Mouse (Mus musculus): ENCODE data around the gene Kazn. TPM values are rescaled to one million over a fixed set of nuclear protein-coding genes. Genes with fewer than 3 reads are reported as not detected.

Kazn gene
- total and polyA plus RNA-seq, 3 experiments = 1.3 to 9.7 (median 4.2) TPM

GRCm38 (mm10) chr4:142077572-142078271, 161.5 kb downstream of the Kazn start:
- H3K27ac ChIP-seq (ENCODE audit: insufficient read depth, low read depth) = no peak overlapping the region
- H3K9me3 ChIP-seq (replicated peaks; ENCODE audit: low read length) = no peaks in the 10 kb centered on the region
- dilution Hi-C loops (cut with MboI; ENCODE audit: extremely low pct_ligation_motif_present, extremely low pct_unique_long_range_greater_than_20kb, low sequenced_read_pairs) = no loop called here

GRCm38 (mm10) chr4:142076883-142077282, 162.3 kb downstream of the Kazn start:
- Histone ChIP-seq H3K27me3 (replicated peaks) (peaks cover 6% of the 10 kb centered on the region), H3K4me2 (ENCODE audit: insufficient read depth, low read depth, poor library complexity, severe bottlenecking) (peak overlapping the region; percentile 17; the same call in 1 of the 2 replicates), H3K4me3 (replicated peaks in 1 of 3; ENCODE audit: low read depth in 2 of 3, low read length in 2 of 3, poor library complexity in 1 of 3) (no peak overlapping the region), H3K27ac (ENCODE audit: insufficient read depth, low read depth) (no peak overlapping the region), H3K4me1 (ENCODE audit: control insufficient read depth in 1 of 2, insufficient read depth in 2 of 2) (peaks cover 34 to 85% of the 10 kb centered on the region in 2 experiments), H3K9me3 (replicated peaks; ENCODE audit: low read length) (no peaks in the 10 kb centered on the region), H3K36me3 (replicated peaks in 1 of 2; ENCODE audit: control insufficient read depth in 1 of 2, insufficient read depth in 1 of 2, low read length in 1 of 2) (no peaks in the 10 kb centered on the region), H3K79me2 (replicated peaks; ENCODE audit: control insufficient read depth, extremely low read depth, insufficient read depth, poor library complexity, severe bottlenecking) (no peaks in the 10 kb centered on the region), H3K9ac (ENCODE audit: insufficient read depth, low read depth) (no peak overlapping the region)
- in situ Hi-C loops (cut with MboI; ENCODE audit: low pct_ligation_motif_present, low pct_unique_long_range_greater_than_20kb, low sequenced_read_pairs) (loop anchor here (5.0 to 25.0 kb wide), 3 partner anchors 60 to 665 kb away; partner anchors contain the start of genes Clcnkb, Fhad1 and Hspb7), dilution Hi-C loops (cut with MboI; ENCODE audit: extremely low pct_ligation_motif_present, extremely low pct_unique_long_range_greater_than_20kb, low sequenced_read_pairs) (no loop called here)
- TF ChIP-seq SIN3A (IDR thresholded peaks at IDR 0.05; ENCODE audit: low read length) (no peak), EP300 (IDR thresholded peaks at IDR 0.05; ENCODE audit: low read length) (no peak), E2F4 (IDR thresholded peaks at IDR 0.05; ENCODE audit: insufficient replicate concordance, low read depth, low read length) (no peak), CHD2 (IDR thresholded peaks at IDR 0.05; ENCODE audit: low read length) (no peak)
- peak; percentile 51 for DNase-seq (ENCODE audit: extremely low read depth)

More at GRCm38 (mm10) chr4:142077572-142078271, 161.5 kb downstream of the Kazn start:
- peaks cover 14% of the 10 kb centered on the region for H3K27me3 ChIP-seq (replicated peaks)
- no peaks in the 10 kb centered on the region for H3K36me3 ChIP-seq (replicated peaks in 1 of 2; ENCODE audit: control insufficient read depth in 1 of 2, insufficient read depth in 1 of 2, low read length in 1 of 2)
- H3K79me2 ChIP-seq (replicated peaks; ENCODE audit: control insufficient read depth, extremely low read depth, insufficient read depth, poor library complexity, severe bottlenecking) = no peaks in the 10 kb centered on the region
- DNase-seq (ENCODE audit: extremely low read depth) = peak; percentile 90
- peaks cover 34 to 90% of the 10 kb centered on the region in 2 experiments for H3K4me1 ChIP-seq (ENCODE audit: control insufficient read depth in 1 of 2, insufficient read depth in 2 of 2)
- H3K9ac ChIP-seq (ENCODE audit: insufficient read depth, low read depth) = no peak overlapping the region
- H3K4me2 ChIP-seq (ENCODE audit: insufficient read depth, low read depth, poor library complexity, severe bottlenecking) = peak overlapping the region; percentile 37
- TF ChIP-seq RCOR1 (conservative IDR thresholded peaks at IDR 0.05; ENCODE audit: low read depth, low read length) (no peak), EP300 (IDR thresholded peaks at IDR 0.05; ENCODE audit: low read length) (0 out of 2 replicates have a peak, but pooled peaks have one; percentile 37), ZNF384 (IDR thresholded peaks at IDR 0.05; ENCODE audit: low read depth, low read length) (peak; percentile 96), ZKSCAN1 (IDR thresholded peaks at IDR 0.05; ENCODE audit: borderline replicate concordance, low read depth, low read length) (no peak), NELFE (IDR thresholded peaks at IDR 0.05; ENCODE audit: low read depth, low read length) (no peak), USF1 (IDR thresholded peaks at IDR 0.05; ENCODE audit: low read depth, low read length) (no peak), KAT2A (IDR thresholded peaks at IDR 0.05; ENCODE audit: insufficient replicate concordance, low read length) (no peak), CHD1 (IDR thresholded peaks at IDR 0.05; ENCODE audit: low read depth, low read length) (no peak), JUN (IDR thresholded peaks at IDR 0.05; ENCODE audit: insufficient read depth, low read depth, low read length) (no peak), POLR2A (IDR thresholded peaks at IDR 0.05; ENCODE audit: low read depth, low read length) (no peak), BHLHE40 (IDR thresholded peaks at IDR 0.05; ENCODE audit: low read depth, low read length) (peak; percentile 90), ETS1 (conservative IDR thresholded peaks at IDR 0.05; ENCODE audit: low read depth, low read length) (peak; percentile 69), MAFK (IDR thresholded peaks at IDR 0.05; ENCODE audit: insufficient replicate concordance, low read length) (0 out of 2 replicates have a peak, but pooled peaks have one; percentile 26), MXI1 (IDR thresholded peaks at IDR 0.05; ENCODE audit: low read depth, low read length) (peak; percentile 63; the same call in 1 of the 2 replicates), MEF2A (IDR thresholded peaks at IDR 0.05; ENCODE audit: borderline replicate concordance, low read depth, low read length) (0 out of 2 replicates have a peak, but pooled peaks have one; percentile 12), PAX5 (IDR thresholded peaks at IDR 0.05; ENCODE audit: low read length) (no peak), IRF4 (IDR thresholded peaks at IDR 0.05; ENCODE audit: low read depth, low read length) (peak; percentile 45; the same call in 1 of the 2 replicates)
- H3K4me3 ChIP-seq (replicated peaks in 1 of 3; ENCODE audit: low read depth in 2 of 3, low read length in 2 of 3, poor library complexity in 1 of 3) = peak overlapping the region in 1 of 3 experiments; percentile 18
- in situ Hi-C loops (cut with MboI; ENCODE audit: low pct_ligation_motif_present, low pct_unique_long_range_greater_than_20kb, low sequenced_read_pairs) = loop anchor here (5.0 to 25.0 kb wide), 3 partner anchors 60 to 665 kb away; partner anchors contain the start of genes Clcnkb, Fhad1 and Hspb7

All from CH12.LX (cell line).